Mouse (Mus musculus) neural tube, embryonic 11.5 days (tissue): ENCODE results near the gene Apobr. TPM values are rescaled to one million over a fixed set of nuclear protein-coding genes. Genes with fewer than 3 reads are reported as not detected.

Experiments
- ATAC-seq: fragments of 200-750 bp; cut with Nextera tagmentation; 2 replicates; pipeline ENCODE4 v1.8.0; 2017; ENCODE audit warnings: moderate number of reproducible peaks, mild to moderate bottlenecking, moderate TSS enrichment, moderate library complexity; ENCODE audit not compliant: insufficient read depth, low FRiP score, low TSS enrichment
- DNase-seq: peaks from one replicate; pipeline ENCODE4 v3.0.0-alpha.2; 2015; ENCODE audit warnings: low spot score
- H3K27ac ChIP-seq: fragments of 300-500 bp; sonication (generic); 2 replicates; pipeline ENCODE4 v1.5.1; 2014; ENCODE audit warnings: low read depth, mild to moderate bottlenecking, low read length
- H3K27me3 ChIP-seq: fragments of 300-500 bp; sonication (generic); 2 replicates; pipeline ENCODE4 v1.6.1; 2014; ENCODE audit warnings: mild to moderate bottlenecking, low read length, mixed read lengths; ENCODE audit not compliant: control insufficient read depth, insufficient read depth
- H3K36me3 ChIP-seq: fragments of 300-500 bp; sonication (generic); 2 replicates; pipeline ENCODE4 v1.6.1; 2014; ENCODE audit warnings: mild to moderate bottlenecking, low read length, moderate library complexity, mixed read lengths; ENCODE audit not compliant: control insufficient read depth, insufficient read depth
- H3K4me1 ChIP-seq: fragments of 300-500 bp; sonication (generic); 2 replicates; pipeline ENCODE4 v1.6.1; 2014; ENCODE audit warnings: low read length, mixed read lengths; ENCODE audit not compliant: control insufficient read depth, insufficient read depth
- H3K4me2 ChIP-seq: fragments of 300-500 bp; sonication (generic); 2 replicates; pipeline ENCODE4 v1.6.1; 2014; ENCODE audit warnings: low read depth, mild to moderate bottlenecking, moderate library complexity
- H3K4me3 ChIP-seq: fragments of 300-500 bp; sonication (generic); 2 replicates; pipeline ENCODE4 v1.5.1; 2014; ENCODE audit warnings: low read depth, low read length
- H3K9ac ChIP-seq: fragments of 300-500 bp; sonication (generic); 2 replicates; pipeline ENCODE4 v1.6.1; 2014; ENCODE audit warnings: mild to moderate bottlenecking, low read length
- H3K9me3 ChIP-seq: fragments of 300-500 bp; sonication (generic); 2 replicates; pipeline ENCODE4 v1.6.1; 2016; ENCODE audit warnings: low read length; ENCODE audit not compliant: control insufficient read depth
- WGBS: fragments of 180-500 bp; shearing (Covaris S2); extraction: QIAGEN DNeasy Blood & Tissue Kit; methylation state at CpG from one replicate; pipeline ENCODE4 v1.1.7; 2014; 5-methylcytosine and 5-hydroxymethylcytosine counted together
- polyA plus RNA-seq: library from polyadenylated mRNA; unstranded; fragments of >200 nt; fragmentation: Nextera tagmentation; extraction: Ambion mirVana; gene quantifications from 2 replicates; pipeline ENCODE4 v1.2.1, GENCODE M21; 2014

Gene Apobr
- polyA plus RNA-seq, 1 experiment from 2014 or later, result 0.60 TPM

GRCm38 (mm10) chr7:126606611-126607010 is 21.9 kb downstream of the Apobr start:
- Histone ChIP-seq H3K4me2 (no peak overlapping the region), H3K9me3 (no peaks in the 10 kb centered on the region), H3K36me3 (no peaks in the 10 kb centered on the region), H3K4me3 (no peak overlapping the region), H3K4me1 (no peaks in the 10 kb centered on the region), H3K9ac (no peak overlapping the region), H3K27me3 (no peaks in the 10 kb centered on the region), H3K27ac (no peak overlapping the region)
- ATAC-seq, result no peak
- no peak for DNase-seq
- 77% methylated on average over 5 of the region's 5 CpGs for WGBS

- Histone ChIP-seq H3K9ac (no peak overlapping the region), H3K4me3 (no peak overlapping the region), H3K9me3 (no peaks in the 10 kb centered on the region), H3K4me2 (no peak overlapping the region), H3K36me3 (no peaks in the 10 kb centered on the region), H3K4me1 (no peaks in the 10 kb centered on the region), H3K27me3 (no peaks in the 10 kb centered on the region), H3K27ac (no peak overlapping the region)
- ATAC-seq, result no peak
- WGBS, result 81% methylated on average over 3 of the region's 3 CpGs
- DNase-seq, result no peak
These were observed 22.3 kb downstream of the Apobr start for GRCm38 (mm10) chr7:126607064-126607463.

- H3K4me3 ChIP-seq, result no peak overlapping the region
- no peak for ATAC-seq
These were observed 23.1 kb downstream of the Apobr start for GRCm38 (mm10) chr7:126607796-126608195.

GRCm38 (mm10) chr7:126612736-126613135 is 28.0 kb downstream of the Apobr start:
- Histone ChIP-seq H3K36me3 (no peaks in the 10 kb centered on the region), H3K27ac (no peak overlapping the region), H3K27me3 (no peaks in the 10 kb centered on the region), H3K4me2 (no peak overlapping the region), H3K9ac (no peak overlapping the region), H3K4me3 (no peak overlapping the region), H3K9me3 (no peaks in the 10 kb centered on the region), H3K4me1 (no peaks in the 10 kb centered on the region)
- ATAC-seq (no peak), DNase-seq (no peak)
- WGBS, result 67% methylated on average over 3 of the region's 3 CpGs

More at GRCm38 (mm10) chr7:126607796-126608195, 23.1 kb downstream of the Apobr start:
- WGBS, result 86% methylated on average over 5 of the region's 5 CpGs
- no peaks in the 10 kb centered on the region for H3K27me3 ChIP-seq
- H3K9ac ChIP-seq, result no peak overlapping the region
- H3K4me2 ChIP-seq, result no peak overlapping the region
- no peaks in the 10 kb centered on the region for H3K9me3 ChIP-seq
- no peaks in the 10 kb centered on the region for H3K4me1 ChIP-seq
- H3K36me3 ChIP-seq, result no peaks in the 10 kb centered on the region
- H3K27ac ChIP-seq, result no peak overlapping the region
- no peak for DNase-seq

- no peak overlapping the region for H3K4me2 ChIP-seq
- H3K36me3 ChIP-seq, result no peaks in the 10 kb centered on the region
- ATAC-seq (no peak), DNase-seq (no peak)
- 80% methylated on average over 3 of the region's 3 CpGs for WGBS
- H3K27ac ChIP-seq, result no peak overlapping the region
- no peaks in the 10 kb centered on the region for H3K9me3 ChIP-seq
- no peaks in the 10 kb centered on the region for H3K27me3 ChIP-seq
- H3K4me3 ChIP-seq, result no peak overlapping the region
- H3K4me1 ChIP-seq, result no peaks in the 10 kb centered on the region
- no peak overlapping the region for H3K9ac ChIP-seq
These were observed 32.0 kb downstream of the Apobr start for GRCm38 (mm10) chr7:126616707-126617106.

GRCm38 (mm10) chr7:126619559-126620275 is 35.0 kb downstream of the Apobr start:
- Histone ChIP-seq H3K27ac (no peak overlapping the region), H3K9me3 (no peaks in the 10 kb centered on the region), H3K4me1 (no peaks in the 10 kb centered on the region; the same call in 1 of the 2 replicates), H3K4me2 (no peak overlapping the region), H3K27me3 (no peaks in the 10 kb centered on the region), H3K36me3 (no peaks in the 10 kb centered on the region), H3K4me3 (no peak overlapping the region), H3K9ac (no peak overlapping the region)
- 81% methylated on average over 10 of the region's 10 CpGs for WGBS
- ATAC-seq, result no peak
- no peak for DNase-seq

- ATAC-seq, result no peak
- WGBS, result 86% methylated on average over 9 of the region's 9 CpGs
- H3K4me1 ChIP-seq, result no peaks in the 10 kb centered on the region; the same call in 1 of the 2 replicates
- DNase-seq, result no peak
- H3K36me3 ChIP-seq, result no peaks in the 10 kb centered on the region
- no peak overlapping the region for H3K27ac ChIP-seq
- H3K27me3 ChIP-seq, result no peaks in the 10 kb centered on the region
- no peak overlapping the region for H3K9ac ChIP-seq
- no peak overlapping the region for H3K4me2 ChIP-seq
- H3K9me3 ChIP-seq, result no peaks in the 10 kb centered on the region
- H3K4me3 ChIP-seq, result no peak overlapping the region
These were observed 37.0 kb downstream of the Apobr start for GRCm38 (mm10) chr7:126621452-126622359.

- Histone ChIP-seq H3K27me3 (no peaks in the 10 kb centered on the region), H3K4me2 (no peak overlapping the region), H3K4me1 (no peaks in the 10 kb centered on the region; the same call in 1 of the 2 replicates), H3K36me3 (no peaks in the 10 kb centered on the region), H3K9ac (no peak overlapping the region), H3K9me3 (no peaks in the 10 kb centered on the region), H3K27ac (no peak overlapping the region), H3K4me3 (no peak overlapping the region)
- no peak for DNase-seq
- 82% methylated on average over 1 of the region's 1 CpGs for WGBS
- ATAC-seq, result no peak
These were observed 38.6 kb downstream of the Apobr start for GRCm38 (mm10) chr7:126623381-126623780.
